Mouse (Mus musculus) liver, embryonic 11.5 days (tissue): ENCODE data around the gene Ubl5. TPM values are rescaled to one million over a fixed set of nuclear protein-coding genes. Genes with fewer than 3 reads are reported as not detected.
"Not testable (repeated sequence)": the region's sequence is repeated elsewhere in the genome, so short reads cannot be mapped to it uniquely, and the experiment has no call there.

Experiments
- ATAC-seq: fragments of 200-750 bp; cut with Nextera tagmentation; replicated peaks from 2 replicates; pipeline ENCODE4 v1.8.0; 2017; ENCODE audit warnings: moderate number of reproducible peaks, mild to moderate bottlenecking, moderate TSS enrichment, moderate library complexity; ENCODE audit not compliant: low FRiP score
- DNase-seq: peaks from one replicate; pipeline ENCODE4 v3.0.0-alpha.2; 2017; ENCODE audit warnings: low spot score
- H3K27ac ChIP-seq: fragments of 300-500 bp; sonication (generic); 2 replicates; pipeline ENCODE4 v1.5.1; 2014; ENCODE audit warnings: mild to moderate bottlenecking, low read depth, low read length, control low read depth
- H3K27me3 ChIP-seq: fragments of 300-500 bp; sonication (generic); replicated peaks from 2 replicates; pipeline ENCODE4 v1.6.1; 2014; ENCODE audit warnings: low read length, mixed read lengths; ENCODE audit not compliant: control insufficient read depth, insufficient read depth
- H3K36me3 ChIP-seq: fragments of 300-500 bp; sonication (generic); 2 replicates; pipeline ENCODE4 v1.6.1; 2014; ENCODE audit warnings: mild to moderate bottlenecking, low read length, moderate library complexity, mixed read lengths; ENCODE audit not compliant: control insufficient read depth, insufficient read depth
- H3K4me1 ChIP-seq: fragments of 300-500 bp; sonication (generic); replicated peaks from 2 replicates; pipeline ENCODE4 v1.6.1; 2014; ENCODE audit warnings: low read length, mixed read lengths; ENCODE audit not compliant: control insufficient read depth, insufficient read depth
- H3K4me2 ChIP-seq: fragments of 300-500 bp; sonication (generic); 2 replicates; pipeline ENCODE4 v1.6.1; 2014; ENCODE audit warnings: mild to moderate bottlenecking, control low read depth, moderate library complexity
- H3K4me3 ChIP-seq: fragments of 300-500 bp; sonication (generic); 2 replicates; pipeline ENCODE4 v1.5.1; 2014; ENCODE audit warnings: low read depth, low read length, control low read depth
- H3K9ac ChIP-seq: fragments of 300-500 bp; sonication (generic); 2 replicates; pipeline ENCODE4 v1.6.1; 2014; ENCODE audit warnings: low read depth, low read length, control low read depth
- H3K9me3 ChIP-seq: fragments of 300-500 bp; sonication (generic); 2 replicates; pipeline ENCODE4 v1.6.1; 2016; ENCODE audit warnings: low read length, inconsistent platforms, mixed read lengths; ENCODE audit not compliant: control insufficient read depth
- WGBS: fragments of 180-500 bp; shearing (Covaris S2); extraction: QIAGEN DNeasy Blood & Tissue Kit; methylation state at CpG from one replicate; pipeline ENCODE4 v1.1.7; 2014; 5-methylcytosine and 5-hydroxymethylcytosine counted together
- polyA plus RNA-seq: library from polyadenylated mRNA; unstranded; fragments of >200 nt; fragmentation: Nextera tagmentation; extraction: Ambion mirVana; gene quantifications from 2 replicates; pipeline ENCODE4 v1.2.1, GENCODE M21; 2014

Gene Ubl5
- polyA plus RNA-seq, 1 experiment from 2014 or later, result 349 TPM

DNA sequence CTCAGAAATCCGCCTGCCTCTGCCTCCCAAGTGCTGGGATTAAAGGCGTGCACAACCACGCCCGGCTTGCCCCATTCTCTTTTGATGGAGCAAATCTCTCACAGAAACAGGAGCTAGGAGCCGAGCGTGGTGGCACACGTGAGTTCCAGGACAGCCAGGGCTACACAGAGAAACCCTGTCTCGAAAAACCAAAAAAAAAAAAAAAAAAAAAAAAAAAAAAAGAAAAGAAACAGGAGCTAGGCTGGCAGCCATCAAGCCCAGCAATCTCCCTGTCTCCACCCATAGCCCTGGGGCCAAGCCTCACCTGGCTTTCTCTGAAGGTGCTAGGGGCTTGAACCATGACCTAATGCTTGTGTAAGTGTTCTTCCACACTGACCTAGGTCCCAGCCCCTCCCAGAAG lies 7.0 kb upstream of the Ubl5 start:
- WGBS, result 86% methylated on average over 8 of the region's 8 CpGs
- H3K4me1 ChIP-seq, H3K4me3 ChIP-seq, H3K27ac ChIP-seq, H3K27me3 ChIP-seq, H3K9me3 ChIP-seq, H3K36me3 ChIP-seq, H3K4me2 ChIP-seq, DNase-seq, ATAC-seq, H3K9ac ChIP-seq: not testable (repeated sequence)

- H3K4me1 ChIP-seq, result 0 out of 2 replicates have a peak, but pooled peaks cover 2% of the 10 kb centered on the region
- WGBS, result 78% methylated on average over 3 of the region's 3 CpGs
- H3K27ac ChIP-seq, result no peak overlapping the region
- no peaks in the 10 kb centered on the region for H3K9me3 ChIP-seq
- no peak overlapping the region for H3K9ac ChIP-seq
- H3K36me3 ChIP-seq, result peaks cover 6% of the 10 kb centered on the region
- DNase-seq (no peak), ATAC-seq (no peak)
- H3K27me3 ChIP-seq, result no peaks in the 10 kb centered on the region
- H3K4me3 ChIP-seq, result no peak overlapping the region
- H3K4me2 ChIP-seq, result no peak overlapping the region
These were observed 6.4 kb upstream of the Ubl5 start for GRCm38 (mm10) chr9:20636256-20636655.

DNA sequence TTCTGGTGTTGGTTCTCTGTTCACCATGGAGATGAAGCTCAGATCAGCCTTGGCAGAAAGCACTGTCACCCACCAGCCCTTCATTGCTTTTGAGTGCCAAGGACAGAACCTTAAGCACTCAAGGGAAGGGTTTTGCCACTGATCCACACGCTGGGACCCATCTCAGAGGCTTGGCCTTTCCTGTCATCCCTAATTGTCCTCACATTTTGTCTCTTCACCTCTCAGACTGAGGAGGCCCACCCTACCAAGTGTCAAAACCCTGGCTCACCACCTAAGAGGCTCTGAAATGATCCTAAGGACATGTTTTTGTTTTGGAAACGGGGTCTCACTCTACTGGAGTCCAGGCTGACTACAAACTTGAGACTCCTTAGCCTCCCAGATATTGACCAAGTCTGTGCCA lies 5.9 kb upstream of the Ubl5 start:
- H3K4me1 ChIP-seq, result peaks cover 7% of the 10 kb centered on the region

DNA sequence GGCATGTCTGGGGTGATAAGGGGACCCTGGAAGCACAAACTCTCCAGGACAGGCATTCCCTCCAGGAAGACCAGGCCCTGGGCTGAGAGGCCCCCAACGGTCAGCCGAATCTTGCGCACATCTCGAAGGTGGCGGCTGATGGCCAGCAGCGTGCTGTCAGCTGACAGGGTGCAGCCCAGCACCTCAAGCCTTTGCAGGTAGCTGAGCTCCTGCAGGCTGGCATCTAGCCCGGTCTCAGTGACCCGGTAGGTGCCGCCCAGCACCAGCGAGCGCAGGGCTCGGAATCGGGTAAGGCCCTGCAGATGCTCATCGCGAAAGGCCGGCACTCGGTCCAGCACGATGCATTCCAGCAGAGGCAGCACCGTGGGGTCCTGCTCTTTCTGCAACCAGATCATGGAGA lies 4.1 kb upstream of the Ubl5 start:
- H3K4me1 ChIP-seq, result peaks cover 9% of the 10 kb centered on the region
- 94% methylated on average over 19 of the region's 19 CpGs for WGBS
- H3K9ac ChIP-seq, result no peak overlapping the region
- H3K4me3 ChIP-seq, result no peak overlapping the region
- ATAC-seq (no peak), DNase-seq (no peak)
- no peaks in the 10 kb centered on the region for H3K9me3 ChIP-seq
- H3K4me2 ChIP-seq, result no peak overlapping the region
- no peaks in the 10 kb centered on the region for H3K27me3 ChIP-seq
- peaks cover 6% of the 10 kb centered on the region for H3K36me3 ChIP-seq
- H3K27ac ChIP-seq, result no peak overlapping the region

More for the DNA sequence above, 5.9 kb upstream of the Ubl5 start:
- H3K27me3 ChIP-seq, result no peaks in the 10 kb centered on the region
- no peak overlapping the region for H3K27ac ChIP-seq
- 84% methylated on average over 2 of the region's 2 CpGs for WGBS
- no peak overlapping the region for H3K4me2 ChIP-seq
- H3K9ac ChIP-seq, result no peak overlapping the region
- ATAC-seq, result no peak
- H3K4me3 ChIP-seq, result no peak overlapping the region
- H3K9me3 ChIP-seq, result no peaks in the 10 kb centered on the region
- H3K36me3 ChIP-seq, result peaks cover 6% of the 10 kb centered on the region
- DNase-seq, result no peak

DNA sequence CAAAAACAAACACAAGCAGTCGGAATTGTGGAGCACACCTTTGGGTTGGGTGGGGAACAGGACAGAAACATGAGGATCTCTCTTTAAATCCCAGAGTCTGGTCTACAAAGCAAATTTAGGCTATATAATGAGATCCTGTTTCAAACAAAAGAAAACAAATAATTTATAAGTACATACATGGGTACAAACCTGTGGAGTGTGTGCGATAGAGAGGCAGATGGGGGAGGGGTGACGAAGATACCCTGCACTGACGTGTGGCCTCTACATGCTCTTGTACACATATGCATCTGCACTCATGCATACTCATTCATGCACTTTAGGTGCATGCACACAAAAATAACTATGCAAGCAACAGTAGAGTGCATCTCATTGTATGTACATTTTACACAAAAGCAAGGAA lies 3.2 kb upstream of the Ubl5 start:
- Histone ChIP-seq H3K9me3 (no peaks in the 10 kb centered on the region), H3K36me3 (peaks cover 6% of the 10 kb centered on the region), H3K4me2 (no peak overlapping the region), H3K9ac (no peak overlapping the region), H3K4me1 (peaks cover 9% of the 10 kb centered on the region), H3K27ac (no peak overlapping the region), H3K4me3 (no peak overlapping the region), H3K27me3 (no peaks in the 10 kb centered on the region)
- WGBS, result 86% methylated on average over 4 of the region's 4 CpGs
- ATAC-seq (no peak), DNase-seq (no peak)

GRCm38 (mm10) chr9:20641501-20641900 lies 1.2 kb upstream of the Ubl5 start:
- Histone ChIP-seq H3K4me3 (peak overlapping the region; percentile 96), H3K4me1 (peaks cover 9% of the 10 kb centered on the region), H3K27me3 (no peaks in the 10 kb centered on the region), H3K36me3 (peaks cover 7% of the 10 kb centered on the region), H3K4me2 (peak overlapping the region; percentile 79), H3K9ac (peak overlapping the region; percentile 73), H3K27ac (no peak overlapping the region), H3K9me3 (no peaks in the 10 kb centered on the region)
- WGBS, result 25% methylated on average over 6 of the region's 6 CpGs
- DNase-seq, result no peak
- no peak for ATAC-seq

DNA sequence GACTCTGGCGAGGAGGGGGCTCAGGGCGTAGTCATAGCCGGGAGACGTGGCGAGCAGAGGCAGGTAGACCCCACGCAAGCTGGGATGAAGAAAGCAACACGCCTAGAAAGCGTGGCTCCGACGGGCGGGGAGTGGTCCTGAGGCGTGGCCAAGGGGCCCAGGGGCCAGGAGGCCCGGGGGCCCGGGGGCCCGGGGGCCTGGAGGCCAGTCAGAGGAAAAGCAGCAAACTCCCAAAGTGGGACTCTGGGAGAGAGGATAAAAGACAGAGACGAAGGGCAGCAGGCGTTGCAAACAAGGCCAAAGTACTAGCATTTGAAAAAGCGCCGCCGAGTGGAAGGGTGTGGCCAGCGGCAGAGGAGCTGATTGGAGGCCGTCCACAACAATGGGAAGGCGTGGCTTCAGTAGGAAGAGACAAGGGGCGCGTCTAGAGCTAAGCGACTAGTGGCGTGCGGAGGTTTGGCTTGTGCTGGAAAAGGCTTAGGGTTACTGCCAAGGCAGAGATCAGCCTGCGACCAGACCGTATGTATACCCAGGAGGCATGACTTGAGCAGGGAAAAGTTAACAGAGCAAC lies 303 bp downstream of the Ubl5 start:
- Histone ChIP-seq H3K4me3 (peak overlapping the region; percentile 96), H3K9me3 (no peaks in the 10 kb centered on the region), H3K4me1 (peaks cover 9% of the 10 kb centered on the region), H3K4me2 (peak overlapping the region; percentile 79), H3K9ac (peak overlapping the region; percentile 86), H3K36me3 (peaks cover 10% of the 10 kb centered on the region), H3K27ac (peak overlapping the region; percentile 64), H3K27me3 (no peaks in the 10 kb centered on the region)
- ATAC-seq (peak; percentile 82), DNase-seq (peak; percentile 83)
- 1% methylated on average over 30 of the region's 30 CpGs for WGBS

DNA sequence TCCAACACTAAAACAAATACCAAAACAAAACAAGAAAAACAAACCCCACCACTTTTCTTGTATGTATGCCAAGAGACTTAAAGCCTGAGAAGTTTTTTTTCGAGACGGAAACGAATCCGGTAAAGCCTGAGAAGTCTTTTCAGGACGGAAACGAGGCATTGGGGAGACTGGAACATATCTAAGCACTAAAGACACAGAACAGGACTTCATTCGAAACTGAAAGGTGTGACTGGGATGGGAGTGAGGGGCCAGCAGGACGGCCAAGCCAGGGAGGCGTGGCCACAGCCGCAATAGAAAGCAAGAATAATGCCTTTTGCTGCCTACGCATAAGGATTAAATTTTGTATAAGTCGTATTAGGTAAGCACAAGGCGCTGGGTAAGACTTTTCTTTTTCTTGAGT lies 1.1 kb downstream of the Ubl5 start:
- H3K9ac ChIP-seq, result peak overlapping the region; percentile 86
- peaks cover 9% of the 10 kb centered on the region; the same call in 1 of the 2 replicates for H3K36me3 ChIP-seq
- WGBS, result 7% methylated on average over 13 of the region's 13 CpGs
- no peaks in the 10 kb centered on the region for H3K9me3 ChIP-seq
- H3K27me3 ChIP-seq, result no peaks in the 10 kb centered on the region
- peaks cover 9% of the 10 kb centered on the region for H3K4me1 ChIP-seq
- ATAC-seq (no peak), DNase-seq (no peak)
- peak overlapping the region; percentile 79 for H3K4me2 ChIP-seq
- peak overlapping the region; percentile 82 for H3K27ac ChIP-seq
- H3K4me3 ChIP-seq, result peak overlapping the region; percentile 96

GRCm38 (mm10) chr9:20644360-20645081 lies 1.8 kb downstream of the Ubl5 start, which contains the start of gene Fbxl12:
TSS of gene Fbxl12 (minus strand) at chr9:20644767.
- no peaks in the 10 kb centered on the region for H3K27me3 ChIP-seq
- H3K9ac ChIP-seq, result peak within 1 kb of the TSS; percentile 86
- H3K9me3 ChIP-seq, result no peaks in the 10 kb centered on the region
- H3K27ac ChIP-seq, result peak within 1 kb of the TSS; percentile 82
- peak within 1 kb of the TSS; percentile 79 for H3K4me2 ChIP-seq
- DNase-seq (peak; percentile 79), ATAC-seq (peak; percentile 53)
- peaks cover 7% of the 10 kb centered on the region; the same call in 1 of the 2 replicates for H3K36me3 ChIP-seq
- H3K4me3 ChIP-seq, result peak within 1 kb of the TSS; percentile 96
- WGBS, result under 1% methylated on average over 43 of the region's 43 CpGs
- peaks cover 9% of the 10 kb centered on the region for H3K4me1 ChIP-seq
